Mouse (Mus musculus) lung, embryonic 15.5 days (tissue): ENCODE measurements around the gene Fam135a. TPM values are rescaled to one million over a fixed set of nuclear protein-coding genes. Genes with fewer than 3 reads are reported as not detected.

ENCODE experiments used
- ATAC-seq: fragments of 200-750 bp; cut with Nextera tagmentation; 2 replicates; pipeline ENCODE4 v1.8.0; 2017; ENCODE audit warnings: moderate number of reproducible peaks, borderline replicate concordance; ENCODE audit not compliant: low FRiP score, low TSS enrichment; ENCODE audit errors: extremely low read depth
- H3K27ac ChIP-seq: fragments of 300-500 bp; sonication (generic); 2 replicates; pipeline ENCODE4 v1.5.1; 2015; ENCODE audit warnings: moderate library complexity, mild to moderate bottlenecking, inconsistent platforms
- H3K27me3 ChIP-seq: fragments of 300-500 bp; sonication (generic); 2 replicates; pipeline ENCODE4 v1.6.1; 2015; ENCODE audit warnings: inconsistent platforms
- H3K36me3 ChIP-seq: fragments of 300-500 bp; sonication (generic); 2 replicates; pipeline ENCODE4 v1.6.1; 2015; ENCODE audit warnings: inconsistent platforms
- H3K4me1 ChIP-seq: fragments of 300-500 bp; sonication (generic); 2 replicates; pipeline ENCODE4 v1.6.1; 2015; ENCODE audit warnings: inconsistent platforms
- H3K4me2 ChIP-seq: fragments of 300-500 bp; sonication (generic); 2 replicates; pipeline ENCODE4 v1.6.1; 2015; ENCODE audit warnings: inconsistent platforms, mild to moderate bottlenecking, moderate library complexity
- H3K4me3 ChIP-seq: fragments of 300-500 bp; sonication (generic); 2 replicates; pipeline ENCODE4 v1.5.1; 2015; ENCODE audit warnings: mild to moderate bottlenecking, inconsistent platforms
- H3K9ac ChIP-seq: fragments of 300-500 bp; sonication (generic); 2 replicates; pipeline ENCODE4 v1.6.1; 2015; ENCODE audit warnings: inconsistent platforms
- H3K9me3 ChIP-seq: fragments of 300-500 bp; sonication (generic); 2 replicates; pipeline ENCODE4 v1.6.1; 2016; ENCODE audit warnings: inconsistent platforms
- WGBS: fragments of 180-500 bp; shearing (Covaris S2); methylation state at CpG from one replicate; pipeline ENCODE4 v1.1.7; 2015; 5-methylcytosine and 5-hydroxymethylcytosine counted together
- polyA plus RNA-seq: library from polyadenylated mRNA; unstranded; fragments of >200 nt; fragmentation: Nextera tagmentation; extraction: Ambion mirVana; gene quantifications from 2 replicates; pipeline ENCODE4 v1.2.1, GENCODE M21; 2015

Gene Fam135a
- polyA plus RNA-seq, 1 experiment from 2014 or later, result 32.9 TPM

- no peaks in the 10 kb centered on the region for H3K9me3 ChIP-seq
- H3K4me2 ChIP-seq, result no peak overlapping the region
- ATAC-seq, result no peak
- H3K4me3 ChIP-seq, result no peak overlapping the region
- WGBS, result 55% methylated on average over 10 of the region's 10 CpGs
- no peak overlapping the region for H3K9ac ChIP-seq
- no peak overlapping the region for H3K27ac ChIP-seq
- no peaks in the 10 kb centered on the region for H3K36me3 ChIP-seq
- peaks cover 9% of the 10 kb centered on the region; the same call in 1 of the 2 replicates for H3K4me1 ChIP-seq
- no peaks in the 10 kb centered on the region for H3K27me3 ChIP-seq
Observed at GRCm38 (mm10) chr1:24102579-24103149, 2.5 kb upstream of the Fam135a start.

- Histone ChIP-seq H3K36me3 (no peaks in the 10 kb centered on the region), H3K4me2 (peak overlapping the region; percentile 74), H3K4me1 (peaks cover 10% of the 10 kb centered on the region; the same call in 1 of the 2 replicates), H3K9me3 (no peaks in the 10 kb centered on the region), H3K4me3 (peak overlapping the region; percentile 93), H3K9ac (peak overlapping the region; percentile 63), H3K27me3 (no peaks in the 10 kb centered on the region), H3K27ac (no peak overlapping the region)
- WGBS, result 44% methylated on average over 6 of the region's 6 CpGs
- 0 out of 2 replicates have a peak, but pooled peaks have one; percentile 16 for ATAC-seq
Observed at GRCm38 (mm10) chr1:24100870-24101358, 773 bp upstream of the Fam135a start.

GRCm38 (mm10) chr1:24099541-24099925, 608 bp downstream of the Fam135a start:
- ATAC-seq, result no peak; the same call in 1 of the 2 replicates

GRCm38 (mm10) chr1:24097541-24097940, 2.6 kb downstream of the Fam135a start:
- H3K9ac ChIP-seq, result no peak overlapping the region
- WGBS, result 25% methylated on average over 8 of the region's 8 CpGs
- ATAC-seq, result no peak

More at GRCm38 (mm10) chr1:24099541-24099925, 608 bp downstream of the Fam135a start:
- peak overlapping the region; percentile 89 for H3K9ac ChIP-seq
- H3K36me3 ChIP-seq, result no peaks in the 10 kb centered on the region
- H3K9me3 ChIP-seq, result no peaks in the 10 kb centered on the region
- no peaks in the 10 kb centered on the region for H3K27me3 ChIP-seq
- peak overlapping the region; percentile 74 for H3K4me2 ChIP-seq
- peak overlapping the region; percentile 80 for H3K27ac ChIP-seq
- peak overlapping the region; percentile 93 for H3K4me3 ChIP-seq
- 0% methylated on average over 44 of the region's 44 CpGs for WGBS
- H3K4me1 ChIP-seq, result peaks cover 10% of the 10 kb centered on the region; the same call in 1 of the 2 replicates

GRCm38 (mm10) chr1:24092414-24092813, 7.7 kb downstream of the Fam135a start:
- H3K9ac ChIP-seq, result no peak overlapping the region
- H3K4me1 ChIP-seq, result 0 out of 2 replicates have a peak, but pooled peaks cover 3% of the 10 kb centered on the region
- H3K27me3 ChIP-seq, result no peaks in the 10 kb centered on the region
- WGBS, result 92% methylated on average over 7 of the region's 7 CpGs
- H3K36me3 ChIP-seq, result no peaks in the 10 kb centered on the region
- H3K4me3 ChIP-seq, result no peak overlapping the region
- H3K4me2 ChIP-seq, result no peak overlapping the region
- ATAC-seq, result no peak
- H3K27ac ChIP-seq, result no peak overlapping the region
- H3K9me3 ChIP-seq, result no peaks in the 10 kb centered on the region

More at GRCm38 (mm10) chr1:24097541-24097940, 2.6 kb downstream of the Fam135a start:
- H3K4me3 ChIP-seq, result no peak overlapping the region
- H3K27ac ChIP-seq, result no peak overlapping the region
- H3K9me3 ChIP-seq, result no peaks in the 10 kb centered on the region
- H3K4me2 ChIP-seq, result no peak overlapping the region
- peaks cover 10% of the 10 kb centered on the region; the same call in 1 of the 2 replicates for H3K4me1 ChIP-seq
- H3K27me3 ChIP-seq, result no peaks in the 10 kb centered on the region
- no peaks in the 10 kb centered on the region for H3K36me3 ChIP-seq

- Histone ChIP-seq H3K9me3 (no peaks in the 10 kb centered on the region), H3K27ac (no peak overlapping the region), H3K36me3 (no peaks in the 10 kb centered on the region), H3K27me3 (no peaks in the 10 kb centered on the region), H3K4me2 (no peak overlapping the region), H3K9ac (no peak overlapping the region), H3K4me3 (no peak overlapping the region), H3K4me1 (no peaks in the 10 kb centered on the region)
- WGBS, result 83% methylated on average over 2 of the region's 2 CpGs
- ATAC-seq, result no peak
Observed at GRCm38 (mm10) chr1:24090603-24091002, 9.5 kb downstream of the Fam135a start.

- Histone ChIP-seq H3K27ac (no peak overlapping the region), H3K9ac (no peak overlapping the region), H3K27me3 (no peaks in the 10 kb centered on the region), H3K4me2 (no peak overlapping the region), H3K4me1 (no peaks in the 10 kb centered on the region), H3K36me3 (no peaks in the 10 kb centered on the region), H3K9me3 (no peaks in the 10 kb centered on the region), H3K4me3 (no peak overlapping the region)
- ATAC-seq, result no peak
- WGBS, result 54% methylated on average over 5 of the region's 5 CpGs
Observed at GRCm38 (mm10) chr1:24090094-24090493, 10.0 kb downstream of the Fam135a start.

GRCm38 (mm10) chr1:24086176-24086575, 14.0 kb downstream of the Fam135a start:
- H3K4me2 ChIP-seq, result no peak overlapping the region
- H3K9ac ChIP-seq, result no peak overlapping the region
- no peaks in the 10 kb centered on the region for H3K27me3 ChIP-seq
- WGBS, result 81% methylated on average over 3 of the region's 3 CpGs
- no peak overlapping the region for H3K27ac ChIP-seq
- ATAC-seq, result no peak
- H3K9me3 ChIP-seq, result no peaks in the 10 kb centered on the region
- 0 out of 2 replicates have a peak, but pooled peaks cover 3% of the 10 kb centered on the region for H3K36me3 ChIP-seq
- H3K4me1 ChIP-seq, result no peaks in the 10 kb centered on the region
- H3K4me3 ChIP-seq, result no peak overlapping the region

GRCm38 (mm10) chr1:24074396-24074795, 25.7 kb downstream of the Fam135a start:
- ATAC-seq, result peak; percentile 57; the same call in 1 of the 2 replicates
- H3K9me3 ChIP-seq, result no peaks in the 10 kb centered on the region

GRCm38 (mm10) chr1:24073386-24074248, 26.5 kb downstream of the Fam135a start:
- H3K4me1 ChIP-seq, result no peaks in the 10 kb centered on the region
- no peak for ATAC-seq
- no peak overlapping the region for H3K4me3 ChIP-seq
- H3K9ac ChIP-seq, result no peak overlapping the region
- H3K9me3 ChIP-seq, result no peaks in the 10 kb centered on the region
- 88% methylated on average over 5 of the region's 5 CpGs for WGBS
- H3K4me2 ChIP-seq, result no peak overlapping the region
- no peaks in the 10 kb centered on the region for H3K27me3 ChIP-seq
- peaks cover 14% of the 10 kb centered on the region; the same call in 1 of the 2 replicates for H3K36me3 ChIP-seq
- no peak overlapping the region for H3K27ac ChIP-seq

More at GRCm38 (mm10) chr1:24074396-24074795, 25.7 kb downstream of the Fam135a start:
- H3K4me1 ChIP-seq, result no peaks in the 10 kb centered on the region
- no peak overlapping the region for H3K27ac ChIP-seq
- no peak overlapping the region for H3K9ac ChIP-seq
- H3K36me3 ChIP-seq, result peaks cover 11% of the 10 kb centered on the region; the same call in 1 of the 2 replicates
- 20% methylated on average over 2 of the region's 2 CpGs for WGBS
- no peak overlapping the region for H3K4me2 ChIP-seq
- H3K4me3 ChIP-seq, result no peak overlapping the region
- H3K27me3 ChIP-seq, result no peaks in the 10 kb centered on the region

- no peak overlapping the region for H3K4me2 ChIP-seq
- no peak overlapping the region for H3K4me3 ChIP-seq
- no peaks in the 10 kb centered on the region for H3K9me3 ChIP-seq
- ATAC-seq, result no peak
- H3K9ac ChIP-seq, result no peak overlapping the region
- H3K27me3 ChIP-seq, result no peaks in the 10 kb centered on the region
- 86% methylated on average over 7 of the region's 7 CpGs for WGBS
- H3K36me3 ChIP-seq, result peaks cover 14% of the 10 kb centered on the region; the same call in 1 of the 2 replicates
- no peak overlapping the region for H3K27ac ChIP-seq
- no peaks in the 10 kb centered on the region for H3K4me1 ChIP-seq
Observed at GRCm38 (mm10) chr1:24068830-24069229, 31.3 kb downstream of the Fam135a start.
